Mouse (Mus musculus): ENCODE results near the gene Tmem129.

DNA sequence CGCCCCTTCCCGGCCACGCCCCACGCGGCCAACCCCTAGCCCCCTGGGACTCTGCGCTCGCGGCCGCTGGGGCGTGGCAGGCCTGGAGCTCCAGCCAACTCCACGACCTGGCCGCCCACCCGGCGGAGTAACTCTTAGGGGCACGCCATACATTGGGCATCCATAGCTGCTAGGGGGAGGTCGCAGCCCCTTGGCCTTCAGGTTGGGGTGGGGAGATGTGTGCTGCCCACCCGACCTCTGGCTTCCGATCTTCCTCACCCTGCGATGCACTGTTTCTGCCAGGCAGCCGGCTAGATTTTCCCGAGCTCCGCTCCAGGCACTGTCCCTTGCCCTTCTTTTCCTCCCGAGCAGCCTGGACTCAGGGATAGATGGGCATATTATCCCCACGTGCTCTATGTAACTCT lies 37.5 kb upstream of the Tmem129 start:
- TF ChIP-seq CTCF (conservative IDR thresholded peaks at IDR 0.05; ENCODE audit: insufficient read depth, insufficient read length, low read depth, low read length) (no peak), POLR2A (IDR thresholded peaks at IDR 0.05; ENCODE audit: low read depth, low read length) (no peak)
